In the genomic region with DNA sequence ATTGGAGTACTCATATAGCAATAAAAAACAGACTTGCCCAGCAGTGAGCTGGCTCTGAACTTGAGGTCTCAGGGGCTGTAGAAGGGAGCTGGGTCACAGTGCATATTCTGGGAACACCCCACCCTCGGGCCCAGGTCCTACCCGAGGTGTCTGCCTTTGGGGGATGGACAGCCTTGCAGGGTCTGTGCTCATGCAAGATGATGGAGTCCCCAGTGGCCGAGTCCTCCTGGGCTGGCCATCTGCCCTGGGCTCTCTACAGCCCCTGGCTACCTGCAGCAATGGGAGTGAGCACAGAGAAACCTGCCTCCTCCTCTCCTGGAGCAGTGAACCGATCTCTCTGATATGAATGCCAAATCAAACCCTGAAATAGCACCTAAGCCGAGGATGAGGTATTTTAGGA, we compare ENCODE assay signal across 18 mouse cellular contexts.
"Had no signal": no experiment of that assay in that cellular context is flagged by ENCODE, and none has a peak within 500 bp of the region (broad histone marks: within the 10 kb centered on the region; RNA-seq: fewer than 3 reads in every experiment).

No protein-coding gene starts in this region.

- H3K27me3 ChIP-seq: limb, embryonic 13.5 days; liver, embryonic 15.5 days; lung, embryonic 15.5 days had no signal

- H3K9ac ChIP-seq: kidney, embryonic 15.5 days; limb, embryonic 13.5 days; liver, embryonic 12.5 days; liver, embryonic 15.5 days; lung, embryonic 15.5 days had no signal

- H3K27ac ChIP-seq: kidney, embryonic 15.5 days; limb, embryonic 13.5 days; liver, embryonic 12.5 days; liver, embryonic 15.5 days; lung, embryonic 15.5 days; midbrain, embryonic 10.5 days had no signal

- H3K36me3 ChIP-seq: kidney, embryonic 15.5 days; limb, embryonic 13.5 days; liver, embryonic 12.5 days; liver, embryonic 15.5 days; lung, embryonic 15.5 days; midbrain, embryonic 10.5 days had no signal

- H3K4me3 ChIP-seq: kidney, embryonic 15.5 days; left cerebral cortex, adult 2 months; limb, embryonic 13.5 days; liver, embryonic 12.5 days; liver, embryonic 15.5 days; lung, embryonic 15.5 days; megakaryocyte, embryonic 14.5 days; midbrain, embryonic 10.5 days had no signal

- DNase-seq: kidney, adult 8-10 months; kidney, postnatal 10 days; kidney, postnatal 36 days; layer of hippocampus, postnatal 36 days; liver; lung, adult 18-20 months; lung, postnatal 10 days; lung, postnatal 36 days; midbrain, embryonic 14.5 days; thymus, postnatal 25 days had no signal

- H3K4me1 ChIP-seq: limb, embryonic 13.5 days; liver, embryonic 12.5 days; liver, embryonic 15.5 days; lung, embryonic 15.5 days; megakaryocyte, embryonic 14.5 days had no signal
